Mouse (Mus musculus) thymus, adult 2 months (tissue): ENCODE data around the gene Cstb.

Source experiments
- CTCF ChIP-seq: fragments of 200-500 bp; IDR thresholded peaks from 2 replicates; pipeline ENCODE4 v1.5.1; 2012; ENCODE audit warnings: mild to moderate bottlenecking, control low read depth, low read length, moderate library complexity, borderline replicate concordance; ENCODE audit not compliant: control insufficient read depth, poor library complexity, insufficient read depth; ENCODE audit errors: extremely low read depth
- POLR2A ChIP-seq: fragments of 200-500 bp; IDR thresholded peaks from 2 replicates; pipeline ENCODE4 v1.6.1; 2012; ENCODE audit warnings: mild to moderate bottlenecking, low read length, control low read depth, moderate library complexity; ENCODE audit not compliant: control insufficient read depth, poor library complexity, insufficient read depth; ENCODE audit errors: extremely low read depth

DNA sequence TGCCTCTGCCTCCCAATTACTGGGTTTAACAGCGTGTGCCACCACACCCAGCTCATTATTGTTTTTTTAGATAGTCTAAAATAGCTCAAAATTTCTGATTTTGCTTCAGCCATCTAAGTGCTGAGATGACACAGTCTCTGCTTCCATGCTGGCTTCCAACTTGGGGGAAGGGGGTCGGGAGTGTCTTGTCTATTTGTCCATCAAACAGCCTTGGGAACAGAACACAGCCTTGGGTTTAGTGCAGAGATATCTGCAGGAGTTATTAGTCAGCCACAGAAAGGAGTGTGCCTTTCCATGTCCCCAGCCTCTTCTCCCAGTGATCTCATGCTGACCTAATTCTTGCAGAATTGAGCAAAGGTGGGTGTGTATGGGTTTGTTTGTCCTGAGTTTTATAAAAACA, 6.7 kb upstream of the Cstb start:
- no peak for TF ChIP-seq POLR2A
- no peak for TF ChIP-seq CTCF
